Mouse (Mus musculus) CH12.LX (cell line): ENCODE measurements around the gene Herc1. TPM values are rescaled to one million over a fixed set of nuclear protein-coding genes. Genes with fewer than 3 reads are reported as not detected.

ENCODE experiments used
- DNase-seq: peaks from one replicate; pipeline ENCODE4 v3.0.0-alpha.2; 2013; ENCODE audit errors: extremely low read depth
- H3K27ac ChIP-seq: 2 replicates; pipeline ENCODE4 v1.5.1; 2012; ENCODE audit warnings: low read depth, mild to moderate bottlenecking, control low read depth, moderate library complexity; ENCODE audit not compliant: insufficient read depth
- H3K27me3 ChIP-seq: replicated peaks from 2 replicates; pipeline ENCODE3; 2012; ENCODE audit warnings: inconsistent platforms
- H3K36me3 ChIP-seq, 2 experiments: replicated peaks in 1 of 2; 2 replicates each; pipeline versions ENCODE3 to v1.6.1; 2012; ENCODE audit warnings: inconsistent platforms in 1 of 2, low read length in 1 of 2, mild to moderate bottlenecking in 1 of 2, mixed read lengths in 1 of 2, moderate library complexity in 1 of 2; ENCODE audit not compliant: control insufficient read depth in 1 of 2, insufficient read depth in 1 of 2
- H3K4me1 ChIP-seq, 2 experiments: 2 replicates each; pipeline ENCODE4 v1.6.1; 2012; ENCODE audit warnings: inconsistent platforms in 1 of 2, moderate library complexity in 1 of 2; ENCODE audit not compliant: insufficient read depth in 2 of 2, control insufficient read depth in 1 of 2
- H3K4me2 ChIP-seq: 2 replicates; pipeline ENCODE4 v1.6.1; 2012; ENCODE audit warnings: low read depth, mild to moderate bottlenecking, control low read depth; ENCODE audit not compliant: poor library complexity, insufficient read depth, severe bottlenecking
- H3K4me3 ChIP-seq, 3 experiments: fragments of 150-350 bp in 1 of 3; sonication (generic) in 1 of 3; replicated peaks in 1 of 3; 2 replicates each; pipeline versions ENCODE3 to v1.5.1; 2011 to 2012; ENCODE audit warnings: low read depth in 2 of 3, low read length in 2 of 3, mild to moderate bottlenecking in 2 of 3, moderate library complexity in 2 of 3, control low read depth in 1 of 3, improper control_type of control experiment in 1 of 3, inconsistent platforms in 1 of 3, mixed read lengths in 1 of 3; ENCODE audit not compliant: poor library complexity in 1 of 3
- H3K79me2 ChIP-seq: replicated peaks from 2 replicates; pipeline ENCODE4 v1.6.1; 2012; ENCODE audit warnings: mild to moderate bottlenecking, moderate library complexity; ENCODE audit not compliant: control insufficient read depth, poor library complexity, insufficient read depth, severe bottlenecking; ENCODE audit errors: extremely low read depth
- H3K9ac ChIP-seq: 2 replicates; pipeline ENCODE4 v1.6.1; 2012; ENCODE audit warnings: low read depth, mild to moderate bottlenecking, control low read depth, moderate library complexity; ENCODE audit not compliant: insufficient read depth
- H3K9me3 ChIP-seq: replicated peaks from 2 replicates; pipeline ENCODE3; 2012; ENCODE audit warnings: low read length, inconsistent platforms, mixed read lengths
- BHLHE40 ChIP-seq: IDR thresholded peaks from 2 replicates; pipeline ENCODE4 v1.6.1; 2011; ENCODE audit warnings: mild to moderate bottlenecking, low read depth, low read length, improper control_type of control experiment
- CHD1 ChIP-seq: IDR thresholded peaks from 2 replicates; pipeline ENCODE4 v1.6.1; 2012; ENCODE audit warnings: low read depth, low read length, improper control_type of control experiment, inconsistent platforms
- CHD2 ChIP-seq: IDR thresholded peaks from 2 replicates; pipeline ENCODE4 v1.6.1; 2011; ENCODE audit warnings: low read length, improper control_type of control experiment
- CTCF ChIP-seq, 2 experiments: IDR thresholded peaks in 1 of 2; conservative IDR thresholded peaks in 1 of 2; 2 replicates each; pipeline ENCODE4 v1.5.1; 2011 to 2012; ENCODE audit warnings: low read depth in 2 of 2, low read length in 2 of 2, improper control_type of control experiment in 1 of 2, inconsistent platforms in 1 of 2, mild to moderate bottlenecking in 1 of 2, moderate library complexity in 1 of 2
- E2F4 ChIP-seq: IDR thresholded peaks from 2 replicates; pipeline ENCODE4 v1.6.1; 2011; ENCODE audit warnings: low read depth, low read length, improper control_type of control experiment; ENCODE audit not compliant: insufficient replicate concordance
- ELF1 ChIP-seq: IDR thresholded peaks from 2 replicates; pipeline ENCODE4 v1.6.1; 2014; ENCODE audit warnings: low read depth, mild to moderate bottlenecking, inconsistent platforms, low read length, improper control_type of control experiment
- EP300 ChIP-seq: IDR thresholded peaks from 2 replicates; pipeline ENCODE4 v1.6.1; 2011; ENCODE audit warnings: low read length, improper control_type of control experiment
- ETS1 ChIP-seq: conservative IDR thresholded peaks from 2 replicates; pipeline ENCODE4 v1.6.1; 2012; ENCODE audit warnings: low read depth, mild to moderate bottlenecking, inconsistent platforms, low read length, improper control_type of control experiment, moderate library complexity
- GABPA ChIP-seq: IDR thresholded peaks from 2 replicates; pipeline ENCODE4 v1.6.1; 2012; ENCODE audit warnings: low read depth, low read length, improper control_type of control experiment, inconsistent platforms; ENCODE audit not compliant: insufficient replicate concordance
- HCFC1 ChIP-seq: IDR thresholded peaks from 2 replicates; pipeline ENCODE4 v1.6.1; 2012; ENCODE audit warnings: low read depth, mild to moderate bottlenecking, inconsistent platforms, low read length, improper control_type of control experiment
- IRF4 ChIP-seq: IDR thresholded peaks from 2 replicates; pipeline ENCODE4 v1.6.1; 2014; ENCODE audit warnings: low read depth, mild to moderate bottlenecking, inconsistent platforms, low read length, improper control_type of control experiment
- JUN ChIP-seq: IDR thresholded peaks from 2 replicates; pipeline ENCODE4 v1.6.1; 2011; ENCODE audit warnings: low read depth, mild to moderate bottlenecking, low read length, improper control_type of control experiment, moderate library complexity; ENCODE audit not compliant: insufficient read depth
- JUND ChIP-seq: conservative IDR thresholded peaks from 2 replicates; pipeline ENCODE4 v1.6.1; 2011; ENCODE audit warnings: low read depth, low read length, improper control_type of control experiment
- KAT2A ChIP-seq: IDR thresholded peaks from 2 replicates; pipeline ENCODE4 v1.6.1; 2012; ENCODE audit warnings: low read length, improper control_type of control experiment, inconsistent platforms; ENCODE audit not compliant: insufficient replicate concordance
- MAFK ChIP-seq: IDR thresholded peaks from 2 replicates; pipeline ENCODE4 v1.6.1; 2011; ENCODE audit warnings: low read length, improper control_type of control experiment; ENCODE audit not compliant: insufficient replicate concordance
- MAX ChIP-seq: IDR thresholded peaks from 2 replicates; pipeline ENCODE4 v1.6.1; 2011; ENCODE audit warnings: low read length, improper control_type of control experiment
- MAZ ChIP-seq: IDR thresholded peaks from 2 replicates; pipeline ENCODE4 v1.6.1; 2012; ENCODE audit warnings: low read depth, mild to moderate bottlenecking, inconsistent platforms, low read length, improper control_type of control experiment, moderate library complexity
- MEF2A ChIP-seq: IDR thresholded peaks from 2 replicates; pipeline ENCODE4 v1.6.1; 2014; ENCODE audit warnings: low read depth, mild to moderate bottlenecking, inconsistent platforms, low read length, improper control_type of control experiment, borderline replicate concordance
- MXI1 ChIP-seq: IDR thresholded peaks from 2 replicates; pipeline ENCODE4 v1.6.1; 2011; ENCODE audit warnings: mild to moderate bottlenecking, low read depth, low read length, improper control_type of control experiment
- MYC ChIP-seq: IDR thresholded peaks from 2 replicates; pipeline ENCODE4 v1.6.1; 2011; ENCODE audit warnings: low read depth, mild to moderate bottlenecking, improper control_type of control experiment, low read length
- NELFE ChIP-seq: IDR thresholded peaks from 2 replicates; pipeline ENCODE4 v1.6.1; 2011; ENCODE audit warnings: low read depth, low read length, improper control_type of control experiment
- NRF1 ChIP-seq: IDR thresholded peaks from 2 replicates; pipeline ENCODE4 v1.6.1; 2014; ENCODE audit warnings: low read depth, mild to moderate bottlenecking, inconsistent platforms, low read length, improper control_type of control experiment, moderate library complexity
- PAX5 ChIP-seq: IDR thresholded peaks from 2 replicates; pipeline ENCODE4 v1.6.1; 2012; ENCODE audit warnings: low read length, inconsistent platforms, mixed read lengths
- POLR2A ChIP-seq: IDR thresholded peaks from 2 replicates; pipeline ENCODE4 v1.6.1; 2011; ENCODE audit warnings: low read depth, mild to moderate bottlenecking, improper control_type of control experiment, low read length
- POLR2AphosphoS2 ChIP-seq: IDR thresholded peaks from 2 replicates; pipeline ENCODE4 v1.6.1; 2011; ENCODE audit warnings: low read depth, low read length, improper control_type of control experiment
- RAD21 ChIP-seq: IDR thresholded peaks from 2 replicates; pipeline ENCODE4 v1.6.1; 2011; ENCODE audit warnings: low read depth, mild to moderate bottlenecking, low read length, improper control_type of control experiment, moderate library complexity
- RCOR1 ChIP-seq: conservative IDR thresholded peaks from 2 replicates; pipeline ENCODE4 v1.6.1; 2012; ENCODE audit warnings: low read depth, mild to moderate bottlenecking, inconsistent platforms, low read length, improper control_type of control experiment
- SIN3A ChIP-seq: IDR thresholded peaks from 2 replicates; pipeline ENCODE4 v1.6.1; 2012; ENCODE audit warnings: low read length, improper control_type of control experiment, inconsistent platforms
- SMC3 ChIP-seq: IDR thresholded peaks from 2 replicates; pipeline ENCODE4 v1.6.1; 2011; ENCODE audit warnings: low read depth, low read length, improper control_type of control experiment
- TBP ChIP-seq: conservative IDR thresholded peaks from 2 replicates; pipeline ENCODE4 v1.6.1; 2011; ENCODE audit warnings: low read depth, low read length, improper control_type of control experiment
- TCF12 ChIP-seq: IDR thresholded peaks from 2 replicates; pipeline ENCODE4 v1.6.1; 2014; ENCODE audit warnings: low read depth, mild to moderate bottlenecking, inconsistent platforms, low read length, improper control_type of control experiment
- UBTF ChIP-seq: IDR thresholded peaks from 2 replicates; pipeline ENCODE4 v1.6.1; 2012; ENCODE audit warnings: low read depth, mild to moderate bottlenecking, inconsistent platforms, low read length, improper control_type of control experiment, moderate library complexity
- USF1 ChIP-seq: IDR thresholded peaks from 2 replicates; pipeline ENCODE4 v1.6.1; 2014; ENCODE audit warnings: low read depth, mild to moderate bottlenecking, inconsistent platforms, low read length, improper control_type of control experiment
- ZC3H11A ChIP-seq: IDR thresholded peaks from 2 replicates; pipeline ENCODE4 v1.6.1; 2012; ENCODE audit warnings: low read depth, mild to moderate bottlenecking, inconsistent platforms, low read length, improper control_type of control experiment
- ZKSCAN1 ChIP-seq: IDR thresholded peaks from 2 replicates; pipeline ENCODE4 v1.6.1; 2012; ENCODE audit warnings: low read depth, inconsistent platforms, low read length, improper control_type of control experiment, borderline replicate concordance
- ZMIZ1 ChIP-seq: IDR thresholded peaks from 2 replicates; pipeline ENCODE4 v1.6.1; 2012; ENCODE audit warnings: low read depth, mild to moderate bottlenecking, inconsistent platforms, low read length, improper control_type of control experiment
- ZNF384 ChIP-seq: IDR thresholded peaks from 2 replicates; pipeline ENCODE4 v1.6.1; 2012; ENCODE audit warnings: low read depth, low read length, improper control_type of control experiment, inconsistent platforms
- dilution Hi-C: fragments of 300-500 bp; cut with MboI; formaldehyde crosslinking; loops from 2 replicates; pipeline ENCODE4 v1.14.3; 2020; ENCODE audit warnings: low sequenced_read_pairs; ENCODE audit not compliant: extremely low pct_unique_long_range_greater_than_20kb, extremely low pct_ligation_motif_present
- in situ Hi-C: fragments of 300-500 bp; cut with MboI; formaldehyde crosslinking; loops from 3 replicates; pipeline ENCODE4 v1.14.3; 2019; ENCODE audit warnings: low sequenced_read_pairs, low pct_ligation_motif_present, low pct_unique_long_range_greater_than_20kb, mixed read lengths
- polyA plus RNA-seq: library from polyadenylated mRNA; unstranded; fragments of >175 nt; gene quantifications from 2 replicates; pipeline ENCODE4 v1.2.1, GENCODE M21; 2012; ENCODE audit warnings: low read depth; ENCODE audit not compliant: insufficient read length
- total RNA-seq, 2 experiments: library from RNA; depleted of rRNA; stranded (reverse); fragments of 300-350 nt in 1 of 2; fragments of >200 nt in 1 of 2; gene quantifications; 2 replicates each; pipeline ENCODE4 v1.2.3; 2012 to 2014

The Herc1 gene
- total RNA-seq (2012; rRNA removed) (45.2 and 47.6 TPM in 2 replicates), total RNA-seq (2014; rRNA removed) (32.9 and 33.2 TPM in 2 replicates), polyA plus RNA-seq (35.4 and 42.1 TPM in 2 replicates)

DNA sequence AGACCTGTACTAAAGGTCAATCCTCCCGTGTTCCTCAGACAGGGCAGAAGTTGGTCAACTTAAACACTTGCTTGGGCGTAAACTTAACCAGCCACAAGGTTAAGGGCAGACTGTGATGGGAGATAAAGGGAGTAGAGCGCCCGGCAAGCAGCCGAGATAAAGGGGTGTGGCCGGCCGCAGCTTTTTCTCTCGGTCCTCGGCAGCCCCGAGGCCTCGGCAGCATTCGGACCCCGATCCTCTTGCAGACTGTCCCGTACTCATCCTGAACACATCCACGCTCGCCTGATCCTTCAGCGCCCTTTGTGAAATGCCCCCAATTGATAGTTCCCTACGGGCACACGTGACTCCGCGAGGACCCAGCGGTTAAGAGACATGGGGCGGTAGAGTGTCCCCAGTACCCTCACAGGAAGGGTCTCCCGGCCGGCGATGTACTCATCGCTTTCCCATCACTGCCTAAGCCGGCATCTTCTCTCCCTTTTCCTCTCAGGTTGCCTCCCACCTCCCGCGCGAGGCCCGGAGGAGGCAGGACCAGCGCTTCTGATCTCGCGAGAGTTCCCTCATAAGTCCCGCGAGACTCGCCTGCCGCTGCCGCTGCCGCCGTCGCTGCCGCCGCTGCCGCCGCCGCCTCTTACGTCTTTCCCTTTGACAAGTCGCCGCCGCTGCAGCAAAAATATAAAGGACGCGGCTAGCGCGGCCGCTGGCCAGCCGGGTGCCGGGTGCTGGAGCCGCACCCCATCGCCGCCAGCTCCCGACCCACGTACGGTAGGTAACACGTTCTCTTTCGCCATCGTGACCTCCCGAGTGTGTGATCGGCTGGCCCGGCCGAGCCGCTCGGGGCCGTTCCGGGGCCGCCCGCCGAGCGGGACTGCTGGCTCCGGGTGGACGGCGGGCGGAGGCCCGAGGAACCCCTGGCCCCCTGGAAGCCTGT lies at the start of gene Herc1:
Herc1 (plus strand) TSS at position 591 of the 928 bp plus-strand sequence.
- Histone ChIP-seq H3K27ac (peak within 1 kb of the TSS; percentile 85), H3K36me3 (peaks cover 0 to 2% of the 10 kb centered on the region in 2 experiments), H3K9me3 (no peaks in the 10 kb centered on the region), H3K27me3 (no peaks in the 10 kb centered on the region), H3K79me2 (peaks cover 33% of the 10 kb centered on the region), H3K4me1 (peaks cover 0 to 46% of the 10 kb centered on the region in 2 experiments; a peak in 2 of 4 replicates), H3K9ac (peak within 1 kb of the TSS; percentile 95), H3K4me3 (peak within 1 kb of the TSS; percentile 84 to 100 (median 95)), H3K4me2 (peak within 1 kb of the TSS; percentile 76)
- in situ Hi-C loops (no loop called here), dilution Hi-C loops (no loop called here)
- peak; percentile 95 for DNase-seq
- TF ChIP-seq ZC3H11A: no peak
- no peak for TF ChIP-seq GABPA
- 0 out of 2 replicates have a peak, but pooled peaks have one; percentile 21 for TF ChIP-seq NRF1
- peak; percentile 64; the same call in 1 of the 2 replicates for TF ChIP-seq HCFC1
- 0 out of 2 replicates have a peak, but pooled peaks have one; percentile 28 for TF ChIP-seq BHLHE40
- TF ChIP-seq MAX: peak; percentile 61
- TF ChIP-seq ZMIZ1: peak; percentile 30; the same call in 1 of the 2 replicates
- no peak for TF ChIP-seq E2F4
- no peak for TF ChIP-seq TBP
- TF ChIP-seq MAFK: no peak
- TF ChIP-seq SIN3A: peak; percentile 58
- no peak; the same call in 1 of the 2 replicates for TF ChIP-seq ELF1
- TF ChIP-seq PAX5: no peak
- peak; percentile 42 for TF ChIP-seq USF1
- no peak for TF ChIP-seq JUN
- no peak for TF ChIP-seq IRF4
- TF ChIP-seq RCOR1: no peak
- no peak for TF ChIP-seq MEF2A
- 0 out of 2 replicates have a peak, but pooled peaks have one; percentile 24 for TF ChIP-seq MAZ
- peak; percentile 58; the same call in 1 of the 2 replicates for TF ChIP-seq UBTF
- no peak; the same call in 1 of the 2 replicates for TF ChIP-seq SMC3
- TF ChIP-seq TCF12: peak; percentile 75
- no peak for TF ChIP-seq JUND
- TF ChIP-seq MXI1: peak; percentile 72
- TF ChIP-seq POLR2A: peak; percentile 91
- TF ChIP-seq CTCF (conservative IDR thresholded peaks at IDR 0.05 in 1 of 2, IDR thresholded peaks at IDR 0.05 in 1 of 2; ENCODE audit: low read depth in 2 of 2, low read length in 2 of 2): no peak
- TF ChIP-seq POLR2AphosphoS2: no peak; the same call in 1 of the 2 replicates
- TF ChIP-seq MYC: 0 out of 2 replicates have a peak, but pooled peaks have one; percentile 64
- no peak for TF ChIP-seq RAD21
- peak; percentile 99 for TF ChIP-seq CHD2
- TF ChIP-seq ZNF384: no peak
- no peak for TF ChIP-seq CHD1
- TF ChIP-seq ZKSCAN1: no peak
- TF ChIP-seq EP300: no peak
- TF ChIP-seq ETS1: no peak
- TF ChIP-seq NELFE: peak; percentile 87
- no peak for TF ChIP-seq KAT2A
